Mouse (Mus musculus) hematopoietic multipotent progenitor cell, adult 10-12 weeks (in vitro differentiated cells): ENCODE data around the gene Gm49510. TPM values are rescaled to one million over a fixed set of nuclear protein-coding genes. Genes with fewer than 3 reads are reported as not detected.

Experiments
- polyA plus RNA-seq: library from polyadenylated mRNA; stranded (reverse); fragments of >175 nt; gene quantifications from 2 replicates; pipeline ENCODE4 v1.2.3, GENCODE M21; 2012; ENCODE audit warnings: low replicate concordance

The Gm49510 gene
- 3.0 and 4.4 TPM in 2 replicates for polyA plus RNA-seq

GRCm38 (mm10) chr15:78899409-78899739 lies at the start of gene Gm49510:
Gene Gm49510 (plus strand): TSS chr15:78899667.

DNA sequence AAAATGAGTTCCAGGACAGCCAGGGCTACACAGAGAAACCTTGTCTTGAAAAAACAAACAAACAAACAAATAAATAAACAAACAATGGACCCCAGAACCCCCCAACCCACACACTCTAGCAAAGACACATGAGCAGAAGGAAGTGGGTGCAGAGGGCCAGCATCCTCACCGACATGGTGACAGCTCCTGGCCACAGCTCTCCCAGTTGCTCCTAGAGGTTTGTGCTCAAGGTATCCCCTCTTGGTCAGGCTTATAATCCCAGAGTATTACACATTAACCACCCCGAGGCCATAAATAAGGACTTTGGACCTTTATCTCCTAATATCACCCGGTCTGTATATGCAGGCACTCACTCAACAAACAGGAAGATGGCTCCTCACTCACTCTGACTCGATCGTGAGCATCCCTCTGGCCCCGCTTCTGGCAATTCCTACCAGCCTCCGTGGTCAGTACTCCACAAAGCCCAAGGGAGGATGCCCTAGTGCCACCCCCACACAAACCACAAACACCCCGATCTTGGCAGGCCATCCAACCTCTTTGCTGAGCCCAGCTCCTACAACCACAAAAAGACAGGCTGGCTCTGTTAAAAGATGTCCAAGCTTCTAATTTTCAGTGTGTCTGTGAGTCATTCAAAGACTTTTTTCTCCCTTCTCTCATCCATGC lies 44.0 kb upstream of the Gm49510 start, which contains the start of gene Lgals2:
TSS of gene Lgals2 (minus strand) at position 227 of the 663 bp plus-strand sequence.

DNA sequence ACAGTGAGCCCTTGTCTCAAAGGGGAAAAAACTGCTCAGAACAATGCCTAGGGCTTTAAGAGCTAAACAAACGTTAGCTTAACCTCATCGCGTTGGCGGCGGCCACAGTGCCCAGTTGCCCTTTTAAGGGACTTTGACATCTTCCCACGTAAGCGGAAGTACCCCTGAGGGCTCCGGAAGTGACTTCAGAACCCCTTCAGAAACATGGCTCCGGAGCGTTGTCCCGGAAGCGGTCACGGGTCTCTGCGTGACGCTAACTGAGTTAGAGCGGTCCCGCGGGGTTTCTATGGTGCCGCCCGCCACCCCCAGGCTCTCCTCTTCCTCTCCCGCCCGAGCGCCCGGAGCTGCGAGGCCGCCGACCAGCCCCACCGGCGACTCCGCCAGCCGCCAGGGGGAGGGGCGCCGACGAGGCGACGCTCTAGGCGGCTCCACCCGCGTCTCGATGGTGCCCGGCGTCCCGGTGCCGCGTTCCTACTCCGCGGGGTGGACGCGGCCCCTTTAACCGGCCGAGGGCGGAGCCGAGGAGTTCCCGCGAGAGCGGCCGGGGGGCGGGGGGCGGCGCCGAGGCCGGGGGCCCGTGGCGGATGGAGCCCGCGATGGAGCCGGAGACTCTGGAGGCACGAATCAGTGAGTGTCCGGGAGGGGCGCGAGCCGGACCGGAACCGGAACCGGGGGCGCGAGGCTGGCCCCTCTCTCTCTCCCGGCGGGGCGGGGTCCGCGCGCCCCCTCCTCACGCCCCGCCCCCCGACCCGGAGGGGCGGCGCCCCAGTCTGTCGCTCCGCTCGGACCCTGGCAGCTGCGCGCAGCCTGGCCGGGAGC lies 22.3 kb upstream of the Gm49510 start, which contains the start of gene Gga1:
TSS of gene Gga1 (plus strand) at position 200 of the 819 bp plus-strand sequence.

GRCm38 (mm10) chr15:78899740-78900584 lies 495 bp downstream of the Gm49510 start, which contains the start of gene Sh3bp1:
Gene Sh3bp1 (plus strand): TSS chr15:78899768.

GRCm38 (mm10) chr15:78913632-78914090 lies 14.2 kb downstream of the Gm49510 start, which contains the start of gene Pdxp:
Gene Pdxp (plus strand): TSS chr15:78913919.

GRCm38 (mm10) chr15:78926021-78926919 lies 26.8 kb downstream of the Gm49510 start, which contains the start of gene Lgals1:
Gene Lgals1 (plus strand): TSS chr15:78926725.

GRCm38 (mm10) chr15:78934784-78935320 lies 35.4 kb downstream of the Gm49510 start, which contains the start of gene Nol12:
Gene Nol12 (plus strand): TSS chr15:78934933.

GRCm38 (mm10) chr15:78947657-78948056 lies 48.2 kb downstream of the Gm49510 start, which contains the start of gene Triobp:
Gene Triobp (plus strand): TSS chr15:78947724.

Other genes with a start within 250 kb of the Gm49510 start
- gene Elfn2, start 180.9 kb upstream of the Gm49510 start, polyA plus RNA-seq, result 0.01 TPM in 1 of 2 replicates, not detected in the other
- 95.0 and 108 TPM in 2 replicates for gene Mfng, start 126.2 kb upstream of the Gm49510 start, polyA plus RNA-seq
- gene Card10, start 96.6 kb upstream of the Gm49510 start, polyA plus RNA-seq, result 2.7 and 19.9 TPM in 2 replicates
- gene Cdc42ep1, start 57.0 kb upstream of the Gm49510 start, polyA plus RNA-seq, result 0.22 and 2.4 TPM in 2 replicates
- gene Lgals2, start 44.1 kb upstream of the Gm49510 start, polyA plus RNA-seq, result not detected in 2 replicates
- gene Gga1, start 22.5 kb upstream of the Gm49510 start, polyA plus RNA-seq, result 142 and 325 TPM in 2 replicates
- gene Sh3bp1, start 101 bp downstream of the Gm49510 start, polyA plus RNA-seq, result 582 and 2,232 TPM in 2 replicates
- gene Pdxp, start 14.3 kb downstream of the Gm49510 start, polyA plus RNA-seq, result 12.5 and 16.3 TPM in 2 replicates
- 53.3 and 226 TPM in 2 replicates for gene Lgals1, start 27.1 kb downstream of the Gm49510 start, polyA plus RNA-seq
- 13.2 and 25.0 TPM in 2 replicates for gene Nol12, start 35.3 kb downstream of the Gm49510 start, polyA plus RNA-seq
- 97.8 and 205 TPM in 2 replicates for gene Triobp, start 48.1 kb downstream of the Gm49510 start, polyA plus RNA-seq
- 34.8 and 92.6 TPM in 2 replicates for gene H1f0, start 128.8 kb downstream of the Gm49510 start, polyA plus RNA-seq
- 0.31 and 1.8 TPM in 2 replicates for gene Galr3, start 142.2 kb downstream of the Gm49510 start, polyA plus RNA-seq
- gene Ankrd54, start 163.2 kb downstream of the Gm49510 start, polyA plus RNA-seq, result 26.8 and 56.0 TPM in 2 replicates
- gene Eif3l, start 175.5 kb downstream of the Gm49510 start, polyA plus RNA-seq, result 8.5 and 20.0 TPM in 2 replicates
- 58.3 and 190 TPM in 2 replicates for gene Micall1, start 209.2 kb downstream of the Gm49510 start, polyA plus RNA-seq
- 43.4 and 99.7 TPM in 2 replicates for gene Polr2f, start 241.3 kb downstream of the Gm49510 start, polyA plus RNA-seq
- not detected in 2 replicates for gene 1700088E04Rik, start 241.6 kb downstream of the Gm49510 start, polyA plus RNA-seq